Mouse (Mus musculus) liver, embryonic 13.5 days (tissue): ENCODE data around the gene Pdzrn3. TPM values are rescaled to one million over a fixed set of nuclear protein-coding genes. Genes with fewer than 3 reads are reported as not detected.
A peak's percentile ranks its signal among the peaks of the same experiment; 100 is the strongest.

Experiments used
- ATAC-seq: fragments of 200-750 bp; cut with Nextera tagmentation; 2 replicates; pipeline ENCODE4 v1.8.0; 2017; ENCODE audit warnings: low read depth, mild to moderate bottlenecking, moderate number of reproducible peaks, moderate library complexity
- DNase-seq: peaks from one replicate; pipeline ENCODE4 v3.0.0; 2022
- H3K27ac ChIP-seq: fragments of 300-500 bp; sonication (generic); 2 replicates; pipeline ENCODE4 v1.5.1; 2015; ENCODE audit warnings: moderate library complexity, mild to moderate bottlenecking, inconsistent platforms
- H3K27me3 ChIP-seq: fragments of 300-500 bp; sonication (generic); 2 replicates; pipeline ENCODE4 v1.6.1; 2015; ENCODE audit warnings: mild to moderate bottlenecking, inconsistent platforms
- H3K36me3 ChIP-seq: fragments of 300-500 bp; sonication (generic); 2 replicates; pipeline ENCODE4 v1.6.1; 2015; ENCODE audit warnings: mild to moderate bottlenecking, inconsistent platforms
- H3K4me1 ChIP-seq: fragments of 300-500 bp; sonication (generic); replicated peaks from 2 replicates; pipeline ENCODE4 v1.6.1; 2015; ENCODE audit warnings: inconsistent platforms
- H3K4me2 ChIP-seq: fragments of 300-500 bp; sonication (generic); 2 replicates; pipeline ENCODE4 v1.6.1; 2015; ENCODE audit warnings: inconsistent platforms, mild to moderate bottlenecking, moderate library complexity
- H3K4me3 ChIP-seq: fragments of 300-500 bp; sonication (generic); replicated peaks from 2 replicates; pipeline ENCODE4 v1.5.1; 2015; ENCODE audit warnings: mild to moderate bottlenecking, inconsistent platforms
- H3K9ac ChIP-seq: fragments of 300-500 bp; sonication (generic); 2 replicates; pipeline ENCODE4 v1.6.1; 2015; ENCODE audit warnings: mild to moderate bottlenecking, inconsistent platforms
- H3K9me3 ChIP-seq: fragments of 300-500 bp; sonication (generic); replicated peaks from 2 replicates; pipeline ENCODE4 v1.6.1; 2016; ENCODE audit warnings: inconsistent platforms
- WGBS: fragments of 180-500 bp; shearing (Covaris S2); methylation state at CpG from one replicate; pipeline ENCODE4 v1.1.7; 2015; ENCODE audit not compliant: insufficient replicate concordance; 5-methylcytosine and 5-hydroxymethylcytosine counted together
- polyA plus RNA-seq: library from polyadenylated mRNA; unstranded; fragments of >200 nt; fragmentation: Nextera tagmentation; extraction: Ambion mirVana; gene quantifications from 2 replicates; pipeline ENCODE4 v1.2.1, GENCODE M21; 2015

Pdzrn3 gene
- polyA plus RNA-seq, 1 experiment from 2014 or later: 0.36 TPM

DNA sequence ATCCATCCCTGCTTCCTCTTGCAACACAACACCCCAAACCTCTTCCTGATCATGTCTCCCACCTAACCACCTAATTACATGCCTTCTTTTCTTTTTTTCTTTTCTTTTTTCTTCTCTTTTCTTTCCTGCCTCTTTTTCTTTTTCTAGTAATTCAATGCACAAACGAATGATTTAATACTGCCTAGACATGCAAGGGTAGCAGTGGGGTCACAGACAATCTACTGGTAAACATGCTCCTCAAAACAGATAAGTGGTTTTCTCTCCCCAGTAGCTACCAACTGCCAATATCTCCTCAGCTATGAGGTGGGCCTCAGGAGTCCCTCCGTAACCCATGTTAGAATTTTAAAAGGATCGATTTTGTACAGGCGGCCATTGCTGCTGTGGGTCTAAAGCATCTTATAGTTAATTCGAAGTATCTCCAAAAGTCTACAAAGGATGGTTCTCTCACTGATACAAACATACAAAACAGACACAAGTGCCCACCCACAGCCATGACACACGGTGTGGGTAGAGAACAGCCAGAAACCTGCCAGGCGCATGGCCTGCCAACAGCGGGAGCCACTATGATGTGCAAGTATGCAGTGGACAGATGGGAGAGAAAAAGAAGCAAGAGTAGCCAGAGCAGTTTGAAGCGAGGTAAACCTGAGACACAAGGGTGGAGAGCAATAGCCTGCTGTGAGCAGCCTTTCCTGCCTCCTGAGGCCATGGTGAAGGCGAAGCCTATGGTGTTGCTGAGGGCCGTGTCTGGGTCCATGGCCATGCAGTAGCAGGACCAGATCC lies 73.5 kb downstream of the Pdzrn3 start:
- Histone ChIP-seq H3K4me3 (no peak overlapping the region), H3K9me3 (no peaks in the 10 kb centered on the region), H3K27ac (no peak overlapping the region), H3K4me1 (peaks cover 8% of the 10 kb centered on the region; the same call in 1 of the 2 replicates), H3K36me3 (no peaks in the 10 kb centered on the region), H3K9ac (no peak overlapping the region), H3K27me3 (no peaks in the 10 kb centered on the region), H3K4me2 (no peak overlapping the region)
- ATAC-seq (no peak), DNase-seq (no peak)
- 67% methylated on average over 11 of the region's 11 CpGs for WGBS

DNA sequence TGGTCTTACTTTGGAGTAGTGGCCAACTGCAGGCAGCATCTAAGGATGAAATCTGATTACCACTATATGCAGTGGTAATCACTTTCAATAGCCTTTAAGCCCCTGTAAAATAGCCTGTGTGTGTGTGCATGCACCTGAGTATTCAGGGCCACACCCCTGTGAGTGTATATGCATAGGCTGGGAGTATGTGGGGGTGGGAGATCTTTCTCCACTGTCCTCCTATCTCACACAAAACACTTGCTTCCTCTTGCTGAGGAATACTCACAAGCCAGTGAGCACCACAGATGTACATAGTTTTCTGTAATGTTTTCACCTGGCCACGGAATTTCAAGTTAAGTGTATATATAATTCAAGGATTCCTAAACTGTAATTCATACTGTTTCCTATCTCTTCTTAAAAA lies 74.2 kb downstream of the Pdzrn3 start:
- WGBS: 25% methylated on average over 1 of the region's 1 CpGs
- Histone ChIP-seq H3K9ac (no peak overlapping the region), H3K36me3 (no peaks in the 10 kb centered on the region), H3K4me1 (peaks cover 8% of the 10 kb centered on the region; the same call in 1 of the 2 replicates), H3K27ac (no peak overlapping the region), H3K27me3 (no peaks in the 10 kb centered on the region), H3K4me2 (no peak overlapping the region), H3K9me3 (no peaks in the 10 kb centered on the region), H3K4me3 (no peak overlapping the region)
- no peak for DNase-seq
- ATAC-seq: peak; percentile 67; the same call in 1 of the 2 replicates

DNA sequence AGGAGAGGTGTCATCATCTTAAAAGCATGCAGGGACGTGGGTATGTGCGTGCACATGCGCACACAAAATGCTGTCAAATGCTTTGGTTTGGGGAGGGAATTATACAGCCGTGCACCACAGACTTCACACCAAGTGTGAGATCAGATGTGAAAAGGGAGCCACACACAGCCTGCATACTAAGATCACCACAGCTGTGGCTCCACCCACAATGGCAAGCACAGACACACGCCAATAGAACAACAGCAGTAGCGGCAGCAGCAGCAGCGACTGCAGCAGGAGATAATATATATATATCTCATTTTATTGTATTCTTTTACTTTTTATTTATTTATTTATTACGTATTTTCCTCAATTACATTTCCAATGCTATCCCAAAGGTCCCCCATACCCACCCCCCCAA lies 76.5 kb downstream of the Pdzrn3 start:
- H3K4me1 ChIP-seq: peaks cover 6% of the 10 kb centered on the region; the same call in 1 of the 2 replicates
- DNase-seq (no peak), ATAC-seq (no peak)
- no peak overlapping the region for H3K27ac ChIP-seq
- H3K4me2 ChIP-seq: no peak overlapping the region
- H3K9ac ChIP-seq: no peak overlapping the region
- H3K4me3 ChIP-seq: no peak overlapping the region
- H3K9me3 ChIP-seq: 0 out of 2 replicates have a peak, but pooled peaks cover 4% of the 10 kb centered on the region
- WGBS: 78% methylated on average over 8 of the region's 8 CpGs
- no peaks in the 10 kb centered on the region for H3K36me3 ChIP-seq
- no peaks in the 10 kb centered on the region for H3K27me3 ChIP-seq

- no peak overlapping the region for H3K4me3 ChIP-seq
- ATAC-seq: no peak
- WGBS: 64% methylated on average over 2 of the region's 2 CpGs
- no peaks in the 10 kb centered on the region for H3K27me3 ChIP-seq
- 0 out of 2 replicates have a peak, but pooled peaks cover 4% of the 10 kb centered on the region for H3K9me3 ChIP-seq
- no peaks in the 10 kb centered on the region for H3K36me3 ChIP-seq
- peaks cover 6% of the 10 kb centered on the region; the same call in 1 of the 2 replicates for H3K4me1 ChIP-seq
- DNase-seq: no peak
- H3K4me2 ChIP-seq: no peak overlapping the region
- H3K9ac ChIP-seq: no peak overlapping the region
- no peak overlapping the region for H3K27ac ChIP-seq
Measured at GRCm38 (mm10) chr6:101299434-101299833, 78.3 kb downstream of the Pdzrn3 start.

- no peaks in the 10 kb centered on the region for H3K27me3 ChIP-seq
- no peak overlapping the region for H3K4me3 ChIP-seq
- H3K9ac ChIP-seq: no peak overlapping the region
- H3K27ac ChIP-seq: no peak overlapping the region
- WGBS: 68% methylated on average over 15 of the region's 15 CpGs
- peaks cover 3% of the 10 kb centered on the region; the same call in 1 of the 2 replicates for H3K4me1 ChIP-seq
- H3K4me2 ChIP-seq: no peak overlapping the region
- no peak for DNase-seq
- 0 out of 2 replicates have a peak, but pooled peaks cover 4% of the 10 kb centered on the region for H3K9me3 ChIP-seq
- H3K36me3 ChIP-seq: no peaks in the 10 kb centered on the region
- ATAC-seq: no peak
Measured at GRCm38 (mm10) chr6:101297563-101298520, 79.9 kb downstream of the Pdzrn3 start.

DNA sequence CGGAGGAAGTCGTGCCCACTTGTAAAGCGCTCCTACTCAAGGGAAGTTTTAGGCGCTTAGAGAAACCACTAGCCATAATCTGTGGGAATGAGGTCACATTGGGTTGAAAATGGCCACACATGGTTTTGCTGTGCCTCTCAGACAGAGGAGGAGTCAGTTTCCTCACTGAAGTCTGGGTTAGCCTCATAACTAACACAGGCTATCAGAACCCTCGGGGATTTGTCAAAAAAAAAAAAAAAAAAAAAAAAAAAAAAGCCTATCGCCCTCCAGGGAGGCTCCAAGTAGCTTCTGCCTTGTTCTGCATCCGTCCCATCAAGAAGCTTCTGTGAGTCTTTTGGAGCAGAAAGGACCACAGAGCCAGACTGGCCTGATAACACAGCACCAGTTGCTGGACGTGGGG lies 80.7 kb downstream of the Pdzrn3 start:
- no peaks in the 10 kb centered on the region for H3K36me3 ChIP-seq

DNA sequence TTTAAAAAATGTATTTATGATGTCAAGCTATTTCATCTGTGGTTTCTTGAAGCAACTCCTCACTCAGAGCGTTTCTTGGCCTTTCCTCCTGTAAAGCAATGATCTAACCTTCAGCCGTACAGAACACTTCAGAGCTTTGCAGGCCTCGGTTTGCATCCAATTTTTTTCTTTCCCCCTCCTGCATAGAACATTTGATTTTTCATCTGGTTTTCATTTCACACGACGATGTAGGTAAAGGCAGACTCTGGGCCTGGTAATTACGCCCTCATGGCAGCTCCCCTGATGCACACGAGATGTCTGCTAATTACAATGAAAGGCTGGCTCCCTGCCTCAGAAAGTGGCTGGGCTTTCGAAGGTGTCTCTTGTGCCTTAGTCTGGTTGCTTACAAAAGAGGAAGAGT lies 81.4 kb downstream of the Pdzrn3 start:
- H3K36me3 ChIP-seq: no peaks in the 10 kb centered on the region
- 0 out of 2 replicates have a peak, but pooled peaks cover 4% of the 10 kb centered on the region for H3K9me3 ChIP-seq
- H3K27me3 ChIP-seq: no peaks in the 10 kb centered on the region
- H3K4me3 ChIP-seq: no peak overlapping the region
- DNase-seq: no peak
- no peak for ATAC-seq
- H3K27ac ChIP-seq: no peak overlapping the region
- peaks cover 7% of the 10 kb centered on the region; the same call in 1 of the 2 replicates for H3K4me1 ChIP-seq
- H3K4me2 ChIP-seq: no peak overlapping the region
- no peak overlapping the region for H3K9ac ChIP-seq
- WGBS: 72% methylated on average over 8 of the region's 8 CpGs

More for the DNA sequence above, 80.7 kb downstream of the Pdzrn3 start:
- H3K9me3 ChIP-seq: 0 out of 2 replicates have a peak, but pooled peaks cover 4% of the 10 kb centered on the region
- H3K4me2 ChIP-seq: no peak overlapping the region
- DNase-seq (no peak), ATAC-seq (no peak)
- no peaks in the 10 kb centered on the region for H3K27me3 ChIP-seq
- no peak overlapping the region for H3K4me3 ChIP-seq
- 65% methylated on average over 8 of the region's 8 CpGs for WGBS
- no peak overlapping the region for H3K9ac ChIP-seq
- peaks cover 4% of the 10 kb centered on the region; the same call in 1 of the 2 replicates for H3K4me1 ChIP-seq
- H3K27ac ChIP-seq: no peak overlapping the region

- Histone ChIP-seq H3K9ac (no peak overlapping the region), H3K27me3 (no peaks in the 10 kb centered on the region), H3K9me3 (0 out of 2 replicates have a peak, but pooled peaks cover 4% of the 10 kb centered on the region), H3K27ac (no peak overlapping the region), H3K4me1 (peaks cover 14% of the 10 kb centered on the region; the same call in 1 of the 2 replicates), H3K36me3 (no peaks in the 10 kb centered on the region), H3K4me3 (no peak overlapping the region), H3K4me2 (no peak overlapping the region)
- DNase-seq: no peak
- 70% methylated on average over 12 of the region's 12 CpGs for WGBS
- ATAC-seq: no peak
Measured at GRCm38 (mm10) chr6:101293036-101293572, 84.6 kb downstream of the Pdzrn3 start.

DNA sequence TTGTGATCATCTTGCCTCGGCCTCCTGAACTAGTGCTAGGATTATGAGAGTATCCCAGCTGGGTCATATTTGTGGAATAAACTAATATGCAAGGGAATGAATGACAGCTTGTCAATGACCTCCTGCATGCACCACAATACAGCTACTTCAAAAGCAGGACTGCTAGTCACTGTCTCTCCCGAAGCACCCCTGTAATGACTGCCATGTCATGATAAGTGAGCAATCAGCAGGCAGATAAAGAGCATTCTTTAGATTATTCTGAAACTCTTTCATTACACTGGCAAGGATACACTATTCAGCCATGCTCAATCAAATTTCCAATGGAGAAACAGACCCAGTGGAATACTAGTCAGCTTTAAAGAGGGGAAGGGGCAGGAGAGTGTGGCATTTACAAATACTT lies 85.8 kb downstream of the Pdzrn3 start:
- whole genome bisulfite sequencing: 39% methylated on average over 2 of the region's 2 CpGs

DNA sequence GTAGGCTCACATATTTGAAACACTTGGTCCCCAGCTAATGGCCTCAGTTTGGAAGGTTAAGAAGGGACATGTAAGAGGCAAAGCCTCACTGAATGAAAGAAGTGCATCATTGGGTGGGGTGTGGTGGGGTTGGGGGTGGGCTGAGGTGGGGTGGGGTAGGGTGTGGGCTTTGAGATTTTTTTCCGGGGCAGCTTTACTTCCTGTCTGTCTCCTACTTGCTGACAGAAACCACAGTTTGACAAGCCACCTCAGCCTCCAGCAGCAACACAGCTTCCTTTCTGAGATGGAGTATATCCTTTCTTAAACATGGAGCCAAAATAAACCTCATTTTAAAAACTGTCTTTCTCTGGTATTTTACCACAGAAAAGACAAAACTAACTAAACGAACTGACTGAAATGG lies 87.5 kb downstream of the Pdzrn3 start:
- ATAC-seq: no peak
- no peak overlapping the region for H3K4me2 ChIP-seq
- no peaks in the 10 kb centered on the region for H3K27me3 ChIP-seq
- H3K4me1 ChIP-seq: peaks cover 14% of the 10 kb centered on the region; the same call in 1 of the 2 replicates
- H3K27ac ChIP-seq: no peak overlapping the region
- no peak overlapping the region for H3K9ac ChIP-seq
- WGBS: 17% methylated on average over 2 of the region's 2 CpGs
- H3K4me3 ChIP-seq: no peak overlapping the region
- no peak for DNase-seq
- no peaks in the 10 kb centered on the region for H3K9me3 ChIP-seq
- H3K36me3 ChIP-seq: no peaks in the 10 kb centered on the region

More for the DNA sequence above, 85.8 kb downstream of the Pdzrn3 start:
- Histone ChIP-seq H3K4me2 (no peak overlapping the region), H3K9me3 (no peaks in the 10 kb centered on the region), H3K9ac (no peak overlapping the region), H3K27me3 (no peaks in the 10 kb centered on the region), H3K4me1 (peaks cover 14% of the 10 kb centered on the region; the same call in 1 of the 2 replicates), H3K36me3 (no peaks in the 10 kb centered on the region), H3K4me3 (no peak overlapping the region), H3K27ac (no peak overlapping the region)
- ATAC-seq: no peak
- DNase-seq: no peak

GRCm38 (mm10) chr6:101289428-101289827 lies 88.3 kb downstream of the Pdzrn3 start:
- H3K27ac ChIP-seq: no peak overlapping the region
- H3K4me3 ChIP-seq: no peak overlapping the region
- no peaks in the 10 kb centered on the region for H3K9me3 ChIP-seq
- WGBS: 68% methylated on average over 4 of the region's 4 CpGs
- ATAC-seq (no peak), DNase-seq (no peak)
- no peak overlapping the region for H3K4me2 ChIP-seq
- no peak overlapping the region for H3K9ac ChIP-seq
- H3K4me1 ChIP-seq: peaks cover 14% of the 10 kb centered on the region; the same call in 1 of the 2 replicates
- H3K27me3 ChIP-seq: no peaks in the 10 kb centered on the region
- H3K36me3 ChIP-seq: no peaks in the 10 kb centered on the region
